Mouse (Mus musculus) neutrophil, adult 59 days (primary cell): ENCODE data around the gene Fam13c. TPM values are rescaled to one million over a fixed set of nuclear protein-coding genes. Genes with fewer than 3 reads are reported as not detected.

Source experiments
- total RNA-seq, 2 experiments: library from RNA; stranded (reverse); gene quantifications; 1 replicate in 1 of 2; 2 replicates in 1 of 2; pipeline ENCODE4 v1.2.4; 2023

The Fam13c gene
- not detected for total RNA-seq

DNA sequence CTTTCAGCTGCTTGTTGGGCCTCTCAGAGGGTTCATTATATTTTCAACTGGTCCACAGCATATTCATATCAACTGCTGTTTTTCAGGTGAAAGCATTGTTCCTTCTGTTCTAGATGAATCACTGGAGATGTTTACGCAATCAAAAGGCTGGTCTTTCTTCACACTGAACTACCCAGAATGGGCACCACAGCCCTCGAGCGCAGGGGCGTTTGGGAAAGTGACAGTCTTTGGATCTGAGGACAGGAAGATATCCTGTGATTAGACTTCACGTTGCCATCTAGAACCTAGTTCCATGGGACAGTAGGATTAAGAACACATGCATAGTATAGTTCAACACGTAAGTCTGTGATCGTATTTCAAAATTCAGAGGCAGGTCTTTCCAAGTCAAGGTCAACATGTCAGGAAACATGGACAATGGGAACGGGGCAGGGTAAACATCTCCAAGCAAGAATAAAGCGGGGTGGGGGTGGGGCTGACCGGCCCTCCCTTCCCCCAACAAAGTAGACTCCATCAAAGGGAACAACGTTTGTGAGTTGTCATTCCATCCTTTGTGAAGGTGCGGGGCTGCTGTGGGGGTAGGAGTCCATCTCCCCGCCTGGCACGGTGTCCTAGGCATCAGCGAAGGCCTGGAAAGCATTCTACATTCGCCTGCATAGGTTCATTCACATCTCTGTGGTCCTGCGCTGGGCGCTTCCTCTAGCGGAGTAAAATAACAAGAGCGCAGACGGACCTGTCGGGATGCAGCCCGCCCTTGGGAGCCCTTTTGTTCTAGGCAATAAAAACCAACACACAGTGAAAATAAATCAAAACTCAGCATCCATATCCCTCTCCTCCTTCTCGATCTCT, at the start of gene Fam13c:
Gene Fam13c (plus strand): TSS at position 806 of the 846 bp plus-strand sequence.

Other genes with a start within 250 kb of the Fam13c start
- not detected for gene Mrln, start 235.8 kb upstream of the Fam13c start, total RNA-seq
- not detected for gene Slc16a9, start 195.4 kb upstream of the Fam13c start, total RNA-seq
- not detected for gene Phyhipl, start 215.5 kb downstream of the Fam13c start, total RNA-seq